Mouse (Mus musculus): ENCODE data around the gene Ipcef1. TPM values are rescaled to one million over a fixed set of nuclear protein-coding genes. Genes with fewer than 3 reads are reported as not detected.
A peak's percentile ranks its signal among the peaks of the same experiment; 100 is the strongest.

The Ipcef1 gene
- polyA plus RNA-seq, 1 experiment from 2014 or later, result 0.19 TPM

DNA sequence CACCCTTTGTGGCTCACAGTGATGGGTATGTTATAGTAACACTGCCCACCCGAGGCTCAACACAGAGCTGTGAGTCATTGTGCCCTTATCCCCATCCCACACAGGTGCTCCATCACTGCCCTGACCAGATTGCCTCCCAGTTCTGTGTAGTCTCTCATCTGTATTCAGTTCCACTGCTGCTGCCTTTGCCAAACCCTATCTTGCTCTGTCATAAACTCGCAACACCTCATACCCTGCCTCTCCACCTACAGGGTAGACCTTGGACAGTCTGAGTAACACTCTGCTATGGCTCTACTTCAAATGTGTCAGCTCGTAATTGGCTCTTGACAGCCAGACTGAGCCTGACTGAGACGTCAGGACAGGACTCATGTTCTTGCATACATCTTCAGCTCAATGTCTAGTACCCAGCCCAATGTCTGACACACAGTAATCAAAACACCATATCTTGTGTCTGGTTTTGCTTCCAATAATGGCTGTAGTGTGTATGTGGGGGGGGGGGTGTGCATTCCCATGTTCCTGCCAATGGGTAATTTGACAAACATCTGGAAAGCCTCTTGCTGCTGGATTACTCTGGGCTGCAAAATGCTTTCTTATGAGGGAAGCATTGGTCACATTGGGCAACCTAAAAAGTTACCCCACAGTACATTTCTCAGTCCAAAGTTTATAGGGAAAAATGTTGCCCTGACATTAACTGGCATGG is 64.7 kb downstream of the Ipcef1 start:
- H3K4me3 ChIP-seq, result no peak overlapping the region
- H3K9ac ChIP-seq, result no peak overlapping the region
- H3K4me1 ChIP-seq, result peaks cover 13% of the 10 kb centered on the region; the same call in 1 of the 2 replicates
- no peak overlapping the region for H3K27ac ChIP-seq
- no peaks in the 10 kb centered on the region for H3K27me3 ChIP-seq
- H3K36me3 ChIP-seq, result no peaks in the 10 kb centered on the region
- no peak overlapping the region for H3K4me2 ChIP-seq (replicated peaks)
- ATAC-seq (ENCODE audit: low FRiP score, low read depth), result peak; percentile 76
- H3K9me3 ChIP-seq, result no peaks in the 10 kb centered on the region
- 66% methylated on average over 4 of the region's 4 CpGs for WGBS

DNA sequence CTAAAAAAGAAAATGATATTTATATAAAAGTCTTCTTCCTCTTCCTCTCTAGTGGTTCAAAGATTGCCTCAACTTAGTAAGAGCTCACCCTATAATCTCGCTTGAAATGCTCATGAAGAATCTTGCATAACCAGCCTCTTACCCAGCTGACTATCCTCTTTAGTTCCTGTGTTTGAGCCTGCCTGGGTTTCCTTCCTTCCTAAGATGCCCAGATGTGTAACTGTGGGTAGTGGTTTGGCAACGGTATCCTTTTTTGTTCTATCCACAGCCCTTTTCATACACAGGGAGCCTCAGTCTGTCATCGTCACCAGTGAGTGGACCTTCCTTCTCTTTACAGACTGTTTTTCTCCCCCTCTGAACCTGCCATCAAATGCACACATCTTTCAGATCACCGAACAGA is 66.0 kb downstream of the Ipcef1 start:
- H3K4me1 ChIP-seq, result peaks cover 13% of the 10 kb centered on the region; the same call in 1 of the 2 replicates
- H3K36me3 ChIP-seq, result no peaks in the 10 kb centered on the region
- no peak overlapping the region for H3K27ac ChIP-seq
- H3K4me2 ChIP-seq (replicated peaks), result no peak overlapping the region
- no peak for ATAC-seq (ENCODE audit: low FRiP score, low read depth)
- no peak overlapping the region for H3K9ac ChIP-seq
- H3K27me3 ChIP-seq, result no peaks in the 10 kb centered on the region
- H3K9me3 ChIP-seq, result no peaks in the 10 kb centered on the region
- H3K4me3 ChIP-seq, result no peak overlapping the region
- WGBS, result 81% methylated on average over 4 of the region's 4 CpGs

DNA sequence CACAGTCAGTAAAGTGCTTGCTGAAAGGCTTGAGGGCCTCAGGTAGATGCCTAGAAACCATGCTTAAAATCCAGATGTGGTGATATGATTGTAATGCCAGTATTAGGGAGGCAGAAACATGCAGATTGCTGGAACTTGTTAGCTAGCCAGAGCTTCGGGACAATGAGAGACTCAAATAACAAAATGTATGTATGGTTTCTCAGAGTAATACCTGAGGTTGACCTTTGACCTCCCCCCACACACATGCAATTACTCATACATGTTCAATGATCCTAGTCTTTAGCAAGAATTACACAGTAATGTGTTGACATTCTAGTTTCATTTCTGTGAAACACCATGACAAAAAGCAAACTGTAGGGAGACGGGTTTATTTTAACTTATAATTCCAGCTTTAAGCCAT is 68.8 kb downstream of the Ipcef1 start:
- ATAC-seq (ENCODE audit: low FRiP score, low read depth), result no peak
- H3K4me2 ChIP-seq (replicated peaks), result no peak overlapping the region
- no peaks in the 10 kb centered on the region for H3K36me3 ChIP-seq
- H3K9ac ChIP-seq, result no peak overlapping the region
- no peaks in the 10 kb centered on the region for H3K9me3 ChIP-seq
- peaks cover 17% of the 10 kb centered on the region; the same call in 1 of the 2 replicates for H3K4me1 ChIP-seq
- H3K27ac ChIP-seq, result no peak overlapping the region
- 83% methylated on average over 2 of the region's 2 CpGs for WGBS
- no peaks in the 10 kb centered on the region for H3K27me3 ChIP-seq
- no peak overlapping the region for H3K4me3 ChIP-seq

GRCm38 (mm10) chr10:6982751-6983151 is 69.5 kb downstream of the Ipcef1 start:
- Histone ChIP-seq H3K9ac (no peak overlapping the region), H3K4me1 (peaks cover 10% of the 10 kb centered on the region; the same call in 1 of the 2 replicates), H3K27me3 (no peaks in the 10 kb centered on the region), H3K9me3 (no peaks in the 10 kb centered on the region), H3K36me3 (no peaks in the 10 kb centered on the region), H3K4me3 (no peak overlapping the region), H3K4me2 (replicated peaks) (no peak overlapping the region), H3K27ac (no peak overlapping the region)
- 64% methylated on average over 2 of the region's 2 CpGs for WGBS
- no peak for ATAC-seq (ENCODE audit: low FRiP score, low read depth)

GRCm38 (mm10) chr10:6980236-6980635 is 72.0 kb downstream of the Ipcef1 start:
- Histone ChIP-seq H3K4me1 (peaks cover 7% of the 10 kb centered on the region; the same call in 1 of the 2 replicates), H3K27me3 (no peaks in the 10 kb centered on the region), H3K27ac (no peak overlapping the region), H3K36me3 (no peaks in the 10 kb centered on the region), H3K4me3 (peak overlapping the region; percentile 29), H3K9ac (peak overlapping the region; percentile 50), H3K9me3 (no peaks in the 10 kb centered on the region), H3K4me2 (replicated peaks) (peak overlapping the region; percentile 56)
- no peak for ATAC-seq (ENCODE audit: low FRiP score, low read depth)
- 16% methylated on average over 6 of the region's 6 CpGs for WGBS

GRCm38 (mm10) chr10:6979789-6980188 is 72.5 kb downstream of the Ipcef1 start:
- H3K4me2 ChIP-seq (replicated peaks), result peak overlapping the region; percentile 56
- H3K4me3 ChIP-seq, result peak overlapping the region; percentile 29
- no peaks in the 10 kb centered on the region for H3K9me3 ChIP-seq
- 42% methylated on average over 8 of the region's 8 CpGs for WGBS
- peak overlapping the region; percentile 50; the same call in 1 of the 2 replicates for H3K9ac ChIP-seq
- H3K27ac ChIP-seq, result no peak overlapping the region
- no peak for ATAC-seq (ENCODE audit: low FRiP score, low read depth)
- peaks cover 7% of the 10 kb centered on the region; the same call in 1 of the 2 replicates for H3K4me1 ChIP-seq
- H3K27me3 ChIP-seq, result no peaks in the 10 kb centered on the region
- no peaks in the 10 kb centered on the region for H3K36me3 ChIP-seq

- Histone ChIP-seq H3K4me1 (peaks cover 7% of the 10 kb centered on the region; the same call in 1 of the 2 replicates), H3K27ac (no peak overlapping the region), H3K9ac (no peak overlapping the region), H3K36me3 (no peaks in the 10 kb centered on the region), H3K27me3 (no peaks in the 10 kb centered on the region), H3K4me2 (replicated peaks) (peak overlapping the region; percentile 19; the same call in 1 of the 2 replicates), H3K9me3 (no peaks in the 10 kb centered on the region), H3K4me3 (no peak overlapping the region)
- 44% methylated on average over 7 of the region's 7 CpGs for WGBS
- no peak for ATAC-seq (ENCODE audit: low FRiP score, low read depth)
Measured at GRCm38 (mm10) chr10:6979216-6979615, 73.1 kb downstream of the Ipcef1 start.

DNA sequence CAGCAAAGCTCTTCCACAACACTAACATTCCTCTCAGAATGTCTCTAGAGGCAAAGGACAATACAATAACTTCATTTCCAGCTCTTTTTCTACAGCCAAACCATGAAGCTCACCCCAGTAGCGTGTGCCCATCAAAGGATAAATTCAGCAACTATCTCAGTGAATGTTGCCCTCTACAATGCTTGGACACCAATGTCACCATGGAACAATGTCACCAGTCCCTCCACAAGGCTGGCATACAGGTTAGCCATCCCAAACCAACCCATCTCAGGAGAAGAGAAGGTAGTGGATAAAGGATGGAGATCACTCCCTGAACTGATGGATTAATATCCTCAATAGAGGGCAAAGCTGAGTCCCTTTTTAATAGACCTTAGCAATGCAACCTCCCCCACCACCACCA is 73.5 kb downstream of the Ipcef1 start:
- peaks cover 7% of the 10 kb centered on the region; the same call in 1 of the 2 replicates for H3K4me1 ChIP-seq
- no peak overlapping the region for H3K4me3 ChIP-seq
- WGBS, result 95% methylated on average over 1 of the region's 1 CpGs
- no peak for ATAC-seq (ENCODE audit: low FRiP score, low read depth)
- H3K36me3 ChIP-seq, result no peaks in the 10 kb centered on the region
- no peak overlapping the region for H3K4me2 ChIP-seq (replicated peaks)
- H3K27me3 ChIP-seq, result no peaks in the 10 kb centered on the region
- no peaks in the 10 kb centered on the region for H3K9me3 ChIP-seq
- no peak overlapping the region for H3K9ac ChIP-seq
- H3K27ac ChIP-seq, result no peak overlapping the region

DNA sequence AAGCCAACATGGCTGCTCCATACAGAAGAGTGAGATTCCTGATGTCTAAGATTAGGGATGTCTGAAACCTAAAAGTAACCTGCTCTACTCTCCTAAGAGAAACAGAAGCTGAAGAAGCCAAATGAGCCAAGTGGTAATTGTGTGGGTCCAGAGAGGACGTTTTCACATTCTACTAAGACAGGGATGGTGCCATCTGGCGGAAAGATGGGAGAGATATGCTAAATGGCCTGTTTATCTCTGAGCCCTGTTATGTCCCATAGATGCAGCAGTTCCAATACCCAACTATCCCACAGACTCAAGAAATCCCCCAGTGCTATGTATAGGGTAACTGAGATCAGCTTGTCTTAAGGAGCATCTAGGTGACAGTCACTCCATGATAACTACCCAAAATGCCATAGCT is 74.4 kb downstream of the Ipcef1 start:
- WGBS, result 73% methylated on average over 2 of the region's 2 CpGs
- Histone ChIP-seq H3K4me3 (no peak overlapping the region), H3K27ac (no peak overlapping the region), H3K9ac (no peak overlapping the region), H3K4me2 (replicated peaks) (no peak overlapping the region), H3K36me3 (no peaks in the 10 kb centered on the region), H3K27me3 (no peaks in the 10 kb centered on the region), H3K4me1 (peaks cover 7% of the 10 kb centered on the region; the same call in 1 of the 2 replicates), H3K9me3 (no peaks in the 10 kb centered on the region)
- no peak for ATAC-seq (ENCODE audit: low FRiP score, low read depth)

GRCm38 (mm10) chr10:6968334-6968733 is 83.9 kb downstream of the Ipcef1 start:
- WGBS, result 83% methylated on average over 1 of the region's 1 CpGs
- H3K4me3 ChIP-seq, result no peak overlapping the region
- H3K27me3 ChIP-seq, result no peaks in the 10 kb centered on the region
- no peak for ATAC-seq (ENCODE audit: low FRiP score, low read depth)
- H3K4me2 ChIP-seq (replicated peaks), result no peak overlapping the region
- H3K9me3 ChIP-seq, result no peaks in the 10 kb centered on the region
- H3K36me3 ChIP-seq, result no peaks in the 10 kb centered on the region
- no peak overlapping the region for H3K27ac ChIP-seq
- no peak overlapping the region for H3K9ac ChIP-seq
- no peaks in the 10 kb centered on the region for H3K4me1 ChIP-seq

GRCm38 (mm10) chr10:6967588-6968242 is 84.6 kb downstream of the Ipcef1 start:
- Histone ChIP-seq H3K4me3 (no peak overlapping the region), H3K4me2 (replicated peaks) (no peak overlapping the region), H3K27me3 (no peaks in the 10 kb centered on the region), H3K27ac (no peak overlapping the region), H3K9ac (no peak overlapping the region), H3K9me3 (no peaks in the 10 kb centered on the region), H3K36me3 (no peaks in the 10 kb centered on the region), H3K4me1 (no peaks in the 10 kb centered on the region)
- no peak for ATAC-seq (ENCODE audit: low FRiP score, low read depth)
- 80% methylated on average over 8 of the region's 8 CpGs for WGBS

DNA sequence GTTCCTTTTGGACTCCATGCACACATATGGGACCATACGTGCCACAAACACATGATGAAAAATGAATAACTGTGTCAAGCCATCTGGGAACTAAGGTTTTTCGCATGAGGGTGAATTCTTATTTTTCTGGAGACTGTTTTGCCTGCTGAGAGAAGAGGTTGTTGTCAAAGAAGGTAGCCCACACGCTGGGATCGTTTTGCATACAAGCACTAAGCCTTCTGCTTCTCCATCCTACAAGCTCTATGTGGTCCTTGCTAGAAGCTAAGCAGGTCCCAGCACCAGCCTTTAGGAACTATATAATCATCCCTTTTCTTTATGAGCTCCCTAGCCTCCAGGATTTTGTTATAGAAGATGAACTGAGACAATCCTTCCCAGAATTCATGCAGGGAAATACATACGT is 93.5 kb downstream of the Ipcef1 start:
- Histone ChIP-seq H3K4me3 (no peak overlapping the region), H3K27ac (no peak overlapping the region), H3K4me2 (replicated peaks) (no peak overlapping the region), H3K9ac (no peak overlapping the region), H3K9me3 (no peaks in the 10 kb centered on the region), H3K27me3 (no peaks in the 10 kb centered on the region), H3K4me1 (no peaks in the 10 kb centered on the region), H3K36me3 (no peaks in the 10 kb centered on the region)
- WGBS, result 83% methylated on average over 5 of the region's 5 CpGs
- ATAC-seq (ENCODE audit: low FRiP score, low read depth), result no peak
